Comparison of ENCODE assay signal across 15 mouse cellular contexts in genomic region chr11:75247137-75247730, GRCm38 (mm10). TPM values are rescaled to one million over a fixed set of nuclear protein-coding genes. Genes with fewer than 3 reads are reported as not detected.
DNase-seq lines count a peak whose midpoint lies in the region; ATAC-seq and TF ChIP-seq lines count a peak whose summit lies in the region.
"Had no signal": no experiment of that assay in that cellular context is flagged by ENCODE, and none has a peak within 500 bp of the region (broad histone marks: within the 10 kb centered on the region; RNA-seq: fewer than 3 reads in every experiment).

No protein-coding gene starts in this region.

- H3K4me1 ChIP-seq in heart, embryonic 12.5 days (replicated peaks): peaks cover 88% of the 10 kb centered on the region
- peaks cover 10% of the 10 kb centered on the region for H3K4me1 ChIP-seq in liver, adult 2 months (ENCODE audit: control insufficient read depth, insufficient read depth, low read length)
- H3K4me1 ChIP-seq in stomach, embryonic 16.5 days (ENCODE audit: control insufficient read depth, insufficient read depth, low read length): peaks cover 5% of the 10 kb centered on the region; the same call in 1 of the 2 replicates

- intact Hi-C loops in heart, postnatal 10 days (cut with DNase I): no loop called here

- H3K9me3 ChIP-seq in heart, embryonic 12.5 days (replicated peaks): no peaks in the 10 kb centered on the region
- H3K9me3 ChIP-seq in stomach, embryonic 16.5 days (replicated peaks; ENCODE audit: control insufficient read depth, low read length): no peaks in the 10 kb centered on the region
- H3K9me3 ChIP-seq: embryonic facial prominence, embryonic 13.5 days; hindbrain, embryonic 15.5 days; neural tube, embryonic 13.5 days had no signal

- H3K36me3 ChIP-seq in heart, embryonic 12.5 days: no peaks in the 10 kb centered on the region
- no peaks in the 10 kb centered on the region for H3K36me3 ChIP-seq in liver, adult 2 months (ENCODE audit: control insufficient read depth, insufficient read depth, low read length)
- H3K36me3 ChIP-seq in stomach, embryonic 16.5 days (ENCODE audit: control insufficient read depth, insufficient read depth, low read length): no peaks in the 10 kb centered on the region
- H3K36me3 ChIP-seq: embryonic facial prominence, embryonic 13.5 days; hindbrain, embryonic 15.5 days; neural tube, embryonic 13.5 days had no signal

- no peak for TF ChIP-seq POLR2A in liver, adult 2 months (IDR thresholded peaks at IDR 0.05; ENCODE audit: extremely low read depth, insufficient read depth, low read length)

- no peak overlapping the region for H3K4me2 ChIP-seq in heart, embryonic 12.5 days
- H3K4me2 ChIP-seq in stomach, embryonic 16.5 days (ENCODE audit: low read depth, low read length): no peak overlapping the region
- H3K4me2 ChIP-seq: embryonic facial prominence, embryonic 13.5 days; hindbrain, embryonic 15.5 days; neural tube, embryonic 13.5 days had no signal

- H3K27me3 ChIP-seq in heart, embryonic 12.5 days (replicated peaks): no peaks in the 10 kb centered on the region
- no peaks in the 10 kb centered on the region for H3K27me3 ChIP-seq in liver, adult 2 months (ENCODE audit: control insufficient read depth, insufficient read depth, low read length)
- no peaks in the 10 kb centered on the region for H3K27me3 ChIP-seq in stomach, embryonic 16.5 days (ENCODE audit: control insufficient read depth, insufficient read depth, low read length)
- H3K27me3 ChIP-seq: embryonic facial prominence, embryonic 13.5 days; hindbrain, embryonic 15.5 days; neural tube, embryonic 13.5 days had no signal

- no peak for DNase-seq in heart, postnatal 10 days
- DNase-seq in liver, adult 2 months (ENCODE audit: extremely low read depth, low read depth, low spot score): peak; percentile 33
- DNase-seq in liver (no peak), ZHBTc4 (ENCODE audit: low read depth, low spot score) (peak; percentile 75)
- DNase-seq in gastrocnemius, adult 8-10 months (ENCODE audit: low spot score in 2 of 2): no peak
- DNase-seq in adrenal gland, postnatal 14 days: no peak
- DNase-seq: adrenal gland, postnatal 25 days; cerebellum, adult 8-10 months; right cerebral cortex, postnatal 4 days; thymus, postnatal 14 days had no signal

- WGBS in heart, embryonic 12.5 days: 89% methylated on average over 10 of the region's 10 CpGs
- WGBS in liver, adult 2 months: 84% methylated on average over 10 of the region's 10 CpGs
- WGBS in stomach, embryonic 16.5 days: 84% methylated on average over 10 of the region's 10 CpGs

- H3K4me3 ChIP-seq in heart, embryonic 12.5 days: no peak overlapping the region
- H3K4me3 ChIP-seq in liver, adult 2 months (ENCODE audit: insufficient read depth, low read depth, low read length): no peak overlapping the region
- no peak overlapping the region for H3K4me3 ChIP-seq in stomach, embryonic 16.5 days (replicated peaks; ENCODE audit: low read length)
- H3K4me3 ChIP-seq: embryonic facial prominence, embryonic 13.5 days; hindbrain, embryonic 15.5 days; neural tube, embryonic 13.5 days had no signal

- no peak for ATAC-seq in heart, embryonic 12.5 days (ENCODE audit: insufficient number of reproducible peaks, low FRiP score)
- ATAC-seq in stomach, embryonic 16.5 days (ENCODE audit: insufficient read depth, low FRiP score): 0 out of 2 replicates have a peak, but pooled peaks have one; percentile 25

- no peaks in the 10 kb centered on the region; the same call in 1 of the 2 replicates for H3K79me2 ChIP-seq in liver, adult 2 months (ENCODE audit: control insufficient read depth, insufficient read depth, low read length)

- no peak overlapping the region for H3K9ac ChIP-seq in heart, embryonic 12.5 days
- H3K9ac ChIP-seq in liver, adult 2 months (ENCODE audit: low read depth, low read length): no peak overlapping the region
- no peak overlapping the region for H3K9ac ChIP-seq in stomach, embryonic 16.5 days (ENCODE audit: low read length)
- H3K9ac ChIP-seq: embryonic facial prominence, embryonic 13.5 days; hindbrain, embryonic 15.5 days; neural tube, embryonic 13.5 days had no signal

- peak overlapping the region; percentile 57 for H3K27ac ChIP-seq in heart, embryonic 12.5 days (ENCODE audit: poor library complexity, severe bottlenecking)
- H3K27ac ChIP-seq in liver, adult 2 months (replicated peaks; ENCODE audit: insufficient read depth, low read depth, low read length): no peak overlapping the region
- H3K27ac ChIP-seq in stomach, embryonic 16.5 days (ENCODE audit: low read length): no peak overlapping the region
- H3K27ac ChIP-seq: embryonic facial prominence, embryonic 13.5 days; hindbrain, embryonic 15.5 days; neural tube, embryonic 13.5 days had no signal

- TF ChIP-seq CTCF in liver, adult 2 months (IDR thresholded peaks at IDR 0.05; ENCODE audit: low read depth, low read length): no peak

RNA-seq across cellular contexts. Expression of gene Rtn4rl1, which starts 53.7 kb away (rescaled TPM):
- 16.3 and 16.8 TPM in 2 replicates for polyA plus RNA-seq in heart, embryonic 12.5 days (2016; fragmentation: Nextera tagmentation; extraction: Ambion mirVana)
- 10 to 100 TPM; 13.9 to 21.4 TPM for total RNA-seq in heart, postnatal 10 days (2021)
- total RNA-seq in liver, adult 2 months (2014; rRNA removed): 1.3 and 2.4 TPM in 2 replicates
- 9.5 and 10.0 TPM in 2 replicates for polyA plus RNA-seq in liver, adult 2 months (2012; rRNA removed)
- 1.3 and 1.4 TPM in 2 replicates for polyA plus RNA-seq in stomach, embryonic 16.5 days (2015; fragmentation: Nextera tagmentation; extraction: Ambion mirVana)
- 1 to 10 TPM in 1 of 4 experiments, under 1 TPM in 3; 0.63 to 1.3 (median 0.94) TPM for total RNA-seq in gastrocnemius, adult 8-10 months (2022)
- total RNA-seq in adrenal gland, postnatal 14 days (2021): 29.5 and 32.6 TPM in 2 replicates

RNA-seq across cellular contexts. Expression of gene Dph1, which starts 56.2 kb away (rescaled TPM):
- 23.3 and 23.5 TPM in 2 replicates for polyA plus RNA-seq in heart, embryonic 12.5 days (2016; fragmentation: Nextera tagmentation; extraction: Ambion mirVana)
- 10 to 100 TPM; 13.9 to 15.6 TPM for total RNA-seq in heart, postnatal 10 days (2021)
- total RNA-seq in liver, adult 2 months (2014; rRNA removed): 11.3 and 14.2 TPM in 2 replicates
- 49.1 and 53.5 TPM in 2 replicates for polyA plus RNA-seq in liver, adult 2 months (2012; rRNA removed)
- 20.6 and 20.7 TPM in 2 replicates for polyA plus RNA-seq in stomach, embryonic 16.5 days (2015; fragmentation: Nextera tagmentation; extraction: Ambion mirVana)
- total RNA-seq in gastrocnemius, adult 8-10 months (2022): 1 to 10 TPM; 4.2 to 6.9 (median 5.4) TPM
- 22.3 and 28.5 TPM in 2 replicates for total RNA-seq in adrenal gland, postnatal 14 days (2021)

Comparison
In these comparisons a context has a peak if more than half of its experiments do, and no peak if none do; other contexts are left out.
1. DNase-seq: peak in liver, adult 2 months (single experiment) and ZHBTc4 (single experiment); none in heart, postnatal 10 days (0 of 2), liver (single experiment), gastrocnemius, adult 8-10 months (0 of 2) and adrenal gland, postnatal 14 days (single experiment).